Mouse (Mus musculus) lung, postnatal 0 days (tissue): ENCODE results near the gene Gm45213. TPM values are rescaled to one million over a fixed set of nuclear protein-coding genes. Genes with fewer than 3 reads are reported as not detected.

Experiments
- ATAC-seq: fragments of 200-750 bp; cut with Nextera tagmentation; 2 replicates; pipeline ENCODE4 v1.8.0; 2017; ENCODE audit warnings: moderate library complexity
- DNase-seq: peaks from one replicate; pipeline ENCODE4 v3.0.0-alpha.2; 2016; ENCODE audit warnings: low spot score
- H3K27ac ChIP-seq: fragments of 300-500 bp; sonication (generic); 2 replicates; pipeline ENCODE4 v1.5.1; 2014; ENCODE audit warnings: antibody characterized with exemption, mild to moderate bottlenecking, low read length, mixed read lengths
- H3K27me3 ChIP-seq: fragments of 300-500 bp; sonication (generic); replicated peaks from 2 replicates; pipeline ENCODE4 v1.6.1; 2014; ENCODE audit warnings: low read length, mixed read lengths; ENCODE audit not compliant: insufficient read depth
- H3K36me3 ChIP-seq: fragments of 300-500 bp; sonication (generic); 2 replicates; pipeline ENCODE4 v1.6.1; 2014; ENCODE audit warnings: low read length, mixed read lengths; ENCODE audit not compliant: insufficient read depth
- H3K4me1 ChIP-seq: fragments of 300-500 bp; sonication (generic); 2 replicates; pipeline ENCODE4 v1.6.1; 2014; ENCODE audit warnings: antibody characterized with exemption, low read depth, low read length, mixed read lengths; ENCODE audit not compliant: insufficient read depth
- H3K4me2 ChIP-seq: fragments of 300-500 bp; sonication (generic); replicated peaks from 2 replicates; pipeline ENCODE4 v1.6.1; 2014; ENCODE audit warnings: low read depth, mild to moderate bottlenecking, low read length, moderate library complexity, mixed read lengths
- H3K4me3 ChIP-seq: fragments of 300-500 bp; sonication (generic); 2 replicates; pipeline ENCODE4 v1.5.1; 2014; ENCODE audit warnings: low read depth, low read length
- H3K9ac ChIP-seq: fragments of 300-500 bp; sonication (generic); replicated peaks from 2 replicates; pipeline ENCODE4 v1.6.1; 2014; ENCODE audit warnings: low read depth, mild to moderate bottlenecking
- H3K9me3 ChIP-seq: fragments of 300-500 bp; sonication (generic); 2 replicates; pipeline ENCODE4 v1.6.1; 2016; ENCODE audit warnings: low read length, mixed read lengths
- CTCF ChIP-seq: IDR thresholded peaks from 2 replicates; pipeline ENCODE4 v1.5.1; 2016; ENCODE audit warnings: antibody characterized with exemption, mild to moderate bottlenecking
- EP300 ChIP-seq: IDR thresholded peaks from 2 replicates; pipeline ENCODE4 v1.6.1; 2016; ENCODE audit warnings: antibody characterized with exemption, mild to moderate bottlenecking, control low read depth
- WGBS: fragments of 180-500 bp; shearing (Covaris S2); extraction: QIAGEN DNeasy Blood & Tissue Kit; methylation state at CpG from one replicate; pipeline ENCODE4 v1.1.7; 2014; 5-methylcytosine and 5-hydroxymethylcytosine counted together
- polyA plus RNA-seq: library from polyadenylated mRNA; unstranded; fragments of >200 nt; fragmentation: Nextera tagmentation; extraction: Ambion mirVana; gene quantifications from 2 replicates; pipeline ENCODE4 v1.2.1, GENCODE M21; 2015

The Gm45213 gene
- polyA plus RNA-seq, 1 experiment from 2014 or later: not detected

DNA sequence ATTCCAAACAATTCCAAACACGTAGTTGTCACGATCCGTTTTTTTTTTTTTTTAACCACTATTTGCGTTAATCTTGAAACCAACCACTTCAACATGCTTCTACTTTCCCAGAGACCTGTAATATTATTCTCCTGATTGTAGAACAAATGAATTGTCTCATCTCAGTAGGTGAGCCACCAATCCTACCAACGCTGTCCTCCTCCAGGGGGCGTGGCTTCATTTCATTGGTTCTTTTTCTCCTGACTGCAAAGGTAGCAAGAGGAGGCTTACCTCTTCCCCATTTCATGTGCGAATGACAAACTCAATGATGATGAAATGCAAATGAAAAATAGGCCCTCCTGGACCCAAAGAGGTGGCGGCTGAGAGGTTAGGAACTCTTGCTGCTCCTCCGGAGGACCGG is 38.3 kb upstream of the Gm45213 start:
- 57% methylated on average over 10 of the region's 10 CpGs for WGBS
- H3K27ac ChIP-seq: no peak overlapping the region
- H3K4me2 ChIP-seq: no peak overlapping the region
- no peaks in the 10 kb centered on the region for H3K4me1 ChIP-seq
- peak; percentile 91 for ATAC-seq
- no peak overlapping the region for H3K9ac ChIP-seq
- H3K4me3 ChIP-seq: no peak overlapping the region
- TF ChIP-seq CTCF (0 out of 2 replicates have a peak, but pooled peaks have one; percentile 1), EP300 (no peak)
- H3K27me3 ChIP-seq: no peaks in the 10 kb centered on the region
- peak; percentile 81 for DNase-seq
- H3K36me3 ChIP-seq: no peaks in the 10 kb centered on the region
- H3K9me3 ChIP-seq: no peaks in the 10 kb centered on the region

DNA sequence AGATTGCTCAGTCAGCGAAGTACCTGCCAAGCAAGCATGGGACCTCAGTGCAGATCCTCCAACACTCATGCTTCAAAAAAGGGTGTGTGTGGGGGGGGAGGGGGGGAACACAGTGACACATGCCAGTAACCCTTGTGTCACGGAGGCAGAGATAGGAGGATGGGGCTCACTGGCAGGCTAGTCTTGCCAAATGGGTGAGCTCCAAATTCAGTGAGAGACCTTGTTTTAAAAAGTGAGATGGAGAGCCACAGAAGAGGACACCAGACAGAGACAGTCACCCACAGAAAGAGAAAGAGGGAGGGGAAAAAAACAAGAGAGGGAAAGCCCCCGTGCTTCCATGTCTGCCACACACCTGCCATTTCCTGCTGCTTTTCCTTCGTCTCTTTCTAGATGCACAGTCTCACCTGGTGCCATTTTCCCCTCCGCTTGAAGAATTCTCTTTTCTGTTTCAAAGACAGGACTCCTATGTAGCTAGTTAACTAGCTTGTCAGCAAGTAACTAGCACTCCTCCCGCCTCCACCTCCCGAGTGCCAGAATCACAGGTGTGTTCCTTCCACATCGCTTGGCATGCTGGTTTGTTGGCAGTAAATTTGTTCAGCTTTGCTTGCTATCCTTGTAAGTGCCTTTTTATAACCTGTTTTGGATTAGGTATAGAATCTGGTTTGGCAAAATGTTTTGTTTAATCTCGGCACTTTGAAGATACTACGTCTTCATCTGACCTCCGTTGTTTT is 35.1 kb upstream of the Gm45213 start:
- H3K4me3 ChIP-seq: no peak overlapping the region
- no peak overlapping the region for H3K9ac ChIP-seq
- ATAC-seq: no peak
- H3K36me3 ChIP-seq: no peaks in the 10 kb centered on the region
- no peaks in the 10 kb centered on the region for H3K27me3 ChIP-seq
- TF ChIP-seq EP300 (no peak), CTCF (no peak)
- H3K4me1 ChIP-seq: no peaks in the 10 kb centered on the region
- WGBS: 69% methylated on average over 11 of the region's 11 CpGs
- no peak overlapping the region for H3K4me2 ChIP-seq
- H3K27ac ChIP-seq: no peak overlapping the region
- no peaks in the 10 kb centered on the region for H3K9me3 ChIP-seq
- no peak for DNase-seq

DNA sequence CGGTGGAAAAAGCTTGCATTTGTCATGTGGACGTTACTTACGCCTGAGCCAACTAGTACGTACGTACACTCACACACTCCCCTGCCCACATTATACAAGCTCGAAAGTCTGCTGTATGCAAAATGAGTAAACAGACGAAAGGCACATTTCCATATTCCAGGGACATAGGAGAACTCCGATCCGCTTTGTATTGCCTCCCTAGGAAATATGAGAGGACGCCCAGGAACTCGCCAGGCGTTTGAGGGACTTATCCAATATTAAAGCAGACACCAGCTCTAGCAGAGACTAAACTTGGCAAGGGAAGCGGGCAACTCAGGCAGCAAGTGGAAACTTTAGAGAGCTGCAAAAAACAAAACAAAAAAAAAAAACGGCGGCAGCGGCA is 34.5 kb upstream of the Gm45213 start:
- Histone ChIP-seq H3K9ac (no peak overlapping the region), H3K9me3 (no peaks in the 10 kb centered on the region), H3K27ac (no peak overlapping the region), H3K4me1 (no peaks in the 10 kb centered on the region), H3K4me2 (no peak overlapping the region), H3K36me3 (no peaks in the 10 kb centered on the region), H3K4me3 (no peak overlapping the region), H3K27me3 (no peaks in the 10 kb centered on the region)
- DNase-seq (no peak), ATAC-seq (no peak)
- WGBS: 66% methylated on average over 16 of the region's 16 CpGs
- TF ChIP-seq CTCF: no peak
- no peak for TF ChIP-seq EP300

DNA sequence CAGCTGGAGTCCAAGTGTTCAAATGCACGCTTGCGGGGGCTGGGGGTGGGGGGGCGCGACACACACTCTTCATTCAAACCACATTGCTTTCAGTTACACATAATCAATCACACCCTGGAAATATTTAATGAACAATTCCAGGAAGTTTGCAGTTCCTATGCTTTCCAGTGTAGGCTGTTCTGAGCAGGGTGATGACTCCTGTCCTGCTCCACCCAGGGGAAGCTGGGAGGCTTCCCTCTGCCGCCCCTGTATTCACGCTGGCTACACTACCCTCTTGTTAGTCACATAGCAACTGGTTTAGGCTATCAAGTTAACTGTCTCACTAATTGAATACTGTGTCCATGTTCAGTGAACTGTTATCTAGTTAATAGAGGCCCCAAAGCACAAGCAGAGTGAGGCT is 32.9 kb upstream of the Gm45213 start:
- no peaks in the 10 kb centered on the region for H3K9me3 ChIP-seq
- ATAC-seq: peak; percentile 72
- 45% methylated on average over 6 of the region's 6 CpGs for WGBS
- no peak overlapping the region for H3K9ac ChIP-seq
- TF ChIP-seq CTCF: 0 out of 2 replicates have a peak, but pooled peaks have one; percentile 6
- no peak for TF ChIP-seq EP300
- no peaks in the 10 kb centered on the region for H3K27me3 ChIP-seq
- H3K27ac ChIP-seq: no peak overlapping the region
- no peaks in the 10 kb centered on the region for H3K4me1 ChIP-seq
- H3K4me2 ChIP-seq: no peak overlapping the region
- no peaks in the 10 kb centered on the region for H3K36me3 ChIP-seq
- peak; percentile 24 for DNase-seq
- H3K4me3 ChIP-seq: no peak overlapping the region

DNA sequence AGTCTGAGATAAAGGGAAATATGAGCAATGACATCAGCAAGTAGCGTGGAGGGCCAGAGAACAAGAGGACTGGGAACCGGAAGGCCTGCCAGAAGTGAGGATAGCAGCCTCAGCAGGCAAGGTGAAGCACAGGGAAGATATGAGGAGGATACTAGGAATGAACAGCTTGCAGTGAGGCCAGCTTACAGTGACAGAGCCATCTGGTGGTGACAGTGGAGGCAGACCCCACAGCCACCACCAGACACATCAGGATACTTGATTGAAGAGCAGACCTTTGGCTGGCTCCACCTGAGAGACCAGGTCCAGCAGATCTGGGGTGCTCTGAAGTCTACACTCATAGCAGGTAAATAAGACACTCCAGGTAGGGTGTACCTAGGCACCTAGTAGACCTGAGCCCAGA is 15.7 kb upstream of the Gm45213 start:
- Histone ChIP-seq H3K27ac (no peak overlapping the region), H3K4me1 (no peaks in the 10 kb centered on the region), H3K36me3 (no peaks in the 10 kb centered on the region), H3K9me3 (no peaks in the 10 kb centered on the region), H3K9ac (no peak overlapping the region), H3K4me3 (no peak overlapping the region), H3K4me2 (no peak overlapping the region), H3K27me3 (no peaks in the 10 kb centered on the region)
- WGBS: 79% methylated on average over 2 of the region's 2 CpGs
- TF ChIP-seq EP300 (no peak), CTCF (peak; percentile 63)
- DNase-seq: no peak
- ATAC-seq: no peak

DNA sequence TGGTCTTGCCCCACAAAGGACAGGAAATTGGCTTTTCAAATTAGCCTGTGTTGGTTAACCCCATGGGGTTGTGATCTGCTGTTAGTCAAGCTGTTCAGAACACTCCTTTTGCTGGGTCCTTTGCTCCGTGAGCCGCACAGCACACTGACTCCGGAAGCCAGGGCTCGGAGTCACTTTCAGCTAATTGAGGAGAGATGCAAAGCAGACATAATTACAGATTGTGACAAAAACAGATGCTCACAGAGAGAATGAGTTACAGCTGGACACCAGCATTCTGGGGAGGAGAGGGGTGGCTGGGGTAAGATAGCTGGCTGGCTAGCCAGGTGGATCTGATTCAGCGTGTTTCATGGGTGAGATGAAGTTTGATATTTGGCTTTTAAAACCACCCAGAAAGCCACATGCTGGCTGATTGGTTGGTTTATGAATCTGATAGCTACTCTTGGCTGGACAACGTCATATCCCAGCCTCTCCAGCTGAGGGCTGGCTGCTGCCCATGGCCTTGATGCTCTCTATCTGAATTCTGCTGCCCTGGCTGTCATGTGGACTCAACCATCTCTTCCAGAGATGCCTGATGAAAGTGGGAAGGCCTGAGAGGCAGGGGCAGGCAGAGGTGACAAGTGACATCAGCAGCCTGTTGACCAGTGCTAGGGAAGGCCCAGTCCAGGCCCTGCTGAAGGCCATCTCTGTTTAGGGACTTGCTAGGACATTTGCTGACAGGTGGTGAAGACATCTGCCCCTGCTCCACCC is 14.5 kb upstream of the Gm45213 start:
- DNase-seq (no peak), ATAC-seq (peak; percentile 14; the same call in 1 of the 2 replicates)
- Histone ChIP-seq H3K4me2 (no peak overlapping the region), H3K9ac (no peak overlapping the region), H3K4me1 (no peaks in the 10 kb centered on the region), H3K27me3 (no peaks in the 10 kb centered on the region), H3K9me3 (no peaks in the 10 kb centered on the region), H3K27ac (no peak overlapping the region), H3K36me3 (no peaks in the 10 kb centered on the region), H3K4me3 (no peak overlapping the region)
- no peak for TF ChIP-seq EP300
- TF ChIP-seq CTCF: no peak
- WGBS: 62% methylated on average over 6 of the region's 6 CpGs
